Mouse (Mus musculus) embryonic facial prominence, embryonic 13.5 days (tissue): ENCODE results near the gene Phc2. TPM values are rescaled to one million over a fixed set of nuclear protein-coding genes. Genes with fewer than 3 reads are reported as not detected.
A peak's percentile ranks its signal among the peaks of the same experiment; 100 is the strongest.

Source experiments
- ATAC-seq: fragments of 200-750 bp; cut with Nextera tagmentation; 2 replicates; pipeline ENCODE4 v1.8.0; 2017; ENCODE audit warnings: low read depth; ENCODE audit not compliant: insufficient number of reproducible peaks, insufficient read depth, low FRiP score, low TSS enrichment
- H3K27ac ChIP-seq: fragments of 300-500 bp; sonication (generic); 2 replicates; pipeline ENCODE4 v1.5.1; 2015; ENCODE audit warnings: moderate library complexity, mild to moderate bottlenecking, inconsistent platforms
- H3K27me3 ChIP-seq: fragments of 300-500 bp; sonication (generic); 2 replicates; pipeline ENCODE4 v1.6.1; 2015; ENCODE audit warnings: mild to moderate bottlenecking, inconsistent platforms
- H3K36me3 ChIP-seq: fragments of 300-500 bp; sonication (generic); 2 replicates; pipeline ENCODE4 v1.6.1; 2015; ENCODE audit warnings: mild to moderate bottlenecking, inconsistent platforms
- H3K4me1 ChIP-seq: fragments of 300-500 bp; sonication (generic); 2 replicates; pipeline ENCODE4 v1.6.1; 2015; ENCODE audit warnings: inconsistent platforms
- H3K4me2 ChIP-seq: fragments of 300-500 bp; sonication (generic); 2 replicates; pipeline ENCODE4 v1.6.1; 2015; ENCODE audit warnings: moderate library complexity, mild to moderate bottlenecking, inconsistent platforms
- H3K4me3 ChIP-seq: fragments of 300-500 bp; sonication (generic); 2 replicates; pipeline ENCODE4 v1.5.1; 2015; ENCODE audit warnings: mild to moderate bottlenecking, inconsistent platforms
- H3K9ac ChIP-seq: fragments of 300-500 bp; sonication (generic); 2 replicates; pipeline ENCODE4 v1.6.1; 2015; ENCODE audit warnings: mild to moderate bottlenecking, inconsistent platforms
- H3K9me3 ChIP-seq: fragments of 300-500 bp; sonication (generic); 2 replicates; pipeline ENCODE4 v1.6.1; 2016; ENCODE audit warnings: inconsistent platforms
- WGBS: fragments of 180-500 bp; shearing (Covaris S2); methylation state at CpG from one replicate; pipeline ENCODE4 v1.1.7; 2015; ENCODE audit warnings: mixed read lengths; 5-methylcytosine and 5-hydroxymethylcytosine counted together
- polyA plus RNA-seq: library from polyadenylated mRNA; unstranded; fragments of >200 nt; fragmentation: Nextera tagmentation; extraction: Ambion mirVana; gene quantifications from 2 replicates; pipeline ENCODE4 v1.2.1, GENCODE M21; 2015

The Phc2 gene
- polyA plus RNA-seq, 1 experiment from 2014 or later: 17.8 TPM

GRCm38 (mm10) chr4:128770698-128771097, 116.2 kb downstream of the Phc2 start:
- Histone ChIP-seq H3K4me1 (peaks cover 3% of the 10 kb centered on the region; the same call in 1 of the 2 replicates), H3K9ac (no peak overlapping the region), H3K36me3 (peaks cover 44% of the 10 kb centered on the region), H3K27ac (no peak overlapping the region), H3K9me3 (no peaks in the 10 kb centered on the region), H3K4me2 (no peak overlapping the region), H3K4me3 (no peak overlapping the region), H3K27me3 (no peaks in the 10 kb centered on the region)
- WGBS: 84% methylated on average over 5 of the region's 5 CpGs
- ATAC-seq: no peak

GRCm38 (mm10) chr4:128773820-128774219, 119.3 kb downstream of the Phc2 start:
- Histone ChIP-seq H3K4me2 (no peak overlapping the region), H3K4me1 (peaks cover 2% of the 10 kb centered on the region; the same call in 1 of the 2 replicates), H3K4me3 (no peak overlapping the region), H3K27ac (no peak overlapping the region), H3K36me3 (peaks cover 75% of the 10 kb centered on the region), H3K9ac (no peak overlapping the region), H3K9me3 (no peaks in the 10 kb centered on the region), H3K27me3 (no peaks in the 10 kb centered on the region)
- ATAC-seq: no peak
- 89% methylated on average over 11 of the region's 11 CpGs for WGBS

GRCm38 (mm10) chr4:128774467-128774866, 120.0 kb downstream of the Phc2 start:
- Histone ChIP-seq H3K9me3 (no peaks in the 10 kb centered on the region), H3K4me2 (no peak overlapping the region), H3K9ac (no peak overlapping the region), H3K4me1 (no peaks in the 10 kb centered on the region), H3K27me3 (no peaks in the 10 kb centered on the region), H3K36me3 (peaks cover 81% of the 10 kb centered on the region), H3K27ac (no peak overlapping the region), H3K4me3 (no peak overlapping the region)
- 92% methylated on average over 9 of the region's 9 CpGs for WGBS
- ATAC-seq: no peak

GRCm38 (mm10) chr4:128776568-128777289, 122.2 kb downstream of the Phc2 start:
- WGBS: 41% methylated on average over 20 of the region's 20 CpGs
- H3K4me1 ChIP-seq: no peaks in the 10 kb centered on the region
- peaks cover 98% of the 10 kb centered on the region for H3K36me3 ChIP-seq
- ATAC-seq: no peak
- H3K4me2 ChIP-seq: no peak overlapping the region
- H3K4me3 ChIP-seq: no peak overlapping the region
- no peak overlapping the region for H3K9ac ChIP-seq
- H3K9me3 ChIP-seq: no peaks in the 10 kb centered on the region
- H3K27me3 ChIP-seq: no peaks in the 10 kb centered on the region
- no peak overlapping the region; the same call in 1 of the 2 replicates for H3K27ac ChIP-seq

- WGBS: 81% methylated on average over 11 of the region's 11 CpGs
- no peak for ATAC-seq
- Histone ChIP-seq H3K4me2 (no peak overlapping the region), H3K4me1 (no peaks in the 10 kb centered on the region), H3K4me3 (no peak overlapping the region), H3K9me3 (no peaks in the 10 kb centered on the region), H3K27me3 (no peaks in the 10 kb centered on the region), H3K27ac (no peak overlapping the region), H3K36me3 (peaks cover 97% of the 10 kb centered on the region), H3K9ac (no peak overlapping the region)
Measured at GRCm38 (mm10) chr4:128777593-128777992, 123.1 kb downstream of the Phc2 start.

GRCm38 (mm10) chr4:128782037-128782436, 127.5 kb downstream of the Phc2 start:
- H3K27ac ChIP-seq: no peak overlapping the region
- no peaks in the 10 kb centered on the region for H3K27me3 ChIP-seq
- peaks cover 97% of the 10 kb centered on the region for H3K36me3 ChIP-seq
- no peaks in the 10 kb centered on the region for H3K9me3 ChIP-seq
- no peak for ATAC-seq
- H3K4me1 ChIP-seq: no peaks in the 10 kb centered on the region
- H3K9ac ChIP-seq: no peak overlapping the region
- H3K4me3 ChIP-seq: no peak overlapping the region
- H3K4me2 ChIP-seq: no peak overlapping the region
- 91% methylated on average over 7 of the region's 7 CpGs for WGBS

GRCm38 (mm10) chr4:128782645-128783044, 128.1 kb downstream of the Phc2 start:
- Histone ChIP-seq H3K4me1 (no peaks in the 10 kb centered on the region), H3K9ac (peak overlapping the region; percentile 28; the same call in 1 of the 2 replicates), H3K27me3 (no peaks in the 10 kb centered on the region), H3K4me3 (no peak overlapping the region), H3K36me3 (peaks cover 97% of the 10 kb centered on the region), H3K27ac (no peak overlapping the region), H3K4me2 (no peak overlapping the region), H3K9me3 (no peaks in the 10 kb centered on the region)
- no peak for ATAC-seq
- WGBS: 68% methylated on average over 4 of the region's 4 CpGs

- H3K36me3 ChIP-seq: peaks cover 91% of the 10 kb centered on the region
- H3K4me1 ChIP-seq: 0 out of 2 replicates have a peak, but pooled peaks cover 8% of the 10 kb centered on the region
- no peak overlapping the region for H3K4me3 ChIP-seq
- H3K9me3 ChIP-seq: no peaks in the 10 kb centered on the region
- ATAC-seq: no peak
- no peak overlapping the region for H3K27ac ChIP-seq
- WGBS: 89% methylated on average over 15 of the region's 15 CpGs
- H3K4me2 ChIP-seq: no peak overlapping the region
- H3K27me3 ChIP-seq: no peaks in the 10 kb centered on the region
- no peak overlapping the region for H3K9ac ChIP-seq
Measured at GRCm38 (mm10) chr4:128784950-128785631, 130.6 kb downstream of the Phc2 start.

GRCm38 (mm10) chr4:128785921-128786654, 131.6 kb downstream of the Phc2 start:
- Histone ChIP-seq H3K27ac (no peak overlapping the region), H3K4me1 (peaks cover 16% of the 10 kb centered on the region; the same call in 1 of the 2 replicates), H3K36me3 (peaks cover 90% of the 10 kb centered on the region), H3K4me3 (no peak overlapping the region), H3K27me3 (no peaks in the 10 kb centered on the region), H3K4me2 (no peak overlapping the region), H3K9me3 (no peaks in the 10 kb centered on the region), H3K9ac (no peak overlapping the region)
- WGBS: 88% methylated on average over 11 of the region's 11 CpGs
- no peak for ATAC-seq

- no peak overlapping the region for H3K27ac ChIP-seq
- peaks cover 16% of the 10 kb centered on the region; the same call in 1 of the 2 replicates for H3K4me1 ChIP-seq
- no peaks in the 10 kb centered on the region for H3K9me3 ChIP-seq
- no peak overlapping the region for H3K4me3 ChIP-seq
- 89% methylated on average over 24 of the region's 24 CpGs for WGBS
- H3K4me2 ChIP-seq: no peak overlapping the region
- H3K9ac ChIP-seq: no peak overlapping the region
- H3K27me3 ChIP-seq: no peaks in the 10 kb centered on the region
- ATAC-seq: no peak
- H3K36me3 ChIP-seq: peaks cover 87% of the 10 kb centered on the region
Measured at GRCm38 (mm10) chr4:128787023-128787939, 132.8 kb downstream of the Phc2 start.

- ATAC-seq: no peak
- H3K27me3 ChIP-seq: no peaks in the 10 kb centered on the region
- no peak overlapping the region for H3K27ac ChIP-seq
- H3K4me1 ChIP-seq: peaks cover 16% of the 10 kb centered on the region; the same call in 1 of the 2 replicates
- no peak overlapping the region for H3K4me2 ChIP-seq
- no peaks in the 10 kb centered on the region for H3K9me3 ChIP-seq
- peaks cover 86% of the 10 kb centered on the region for H3K36me3 ChIP-seq
- H3K4me3 ChIP-seq: no peak overlapping the region
- WGBS: 89% methylated on average over 4 of the region's 4 CpGs
- H3K9ac ChIP-seq: no peak overlapping the region
Measured at GRCm38 (mm10) chr4:128788108-128788507, 133.6 kb downstream of the Phc2 start.
